Mouse (Mus musculus) myocyte (in vitro differentiated cells): ENCODE measurements around the gene Bicc1. TPM values are rescaled to one million over a fixed set of nuclear protein-coding genes. Genes with fewer than 3 reads are reported as not detected.
A peak's percentile ranks its signal among the peaks of the same experiment; 100 is the strongest.

Experiments used
- H3K27me3 ChIP-seq: one replicate; pipeline ENCODE4 v1.6.1; 2011; ENCODE audit not compliant: control insufficient read depth, insufficient read depth, insufficient read length
- H3K36me3 ChIP-seq: one replicate; pipeline ENCODE4 v1.6.1; 2011; ENCODE audit not compliant: control insufficient read depth, insufficient read depth
- H3K4me2 ChIP-seq: one replicate; pipeline ENCODE4 v1.6.1; 2011; ENCODE audit warnings: low read depth, control low read depth
- H3K4me3 ChIP-seq: one replicate; pipeline ENCODE4 v1.5.1; 2011; ENCODE audit warnings: mild to moderate bottlenecking, control low read depth, moderate library complexity
- H3K79me2 ChIP-seq: one replicate; pipeline ENCODE4 v1.6.1; 2011; ENCODE audit not compliant: control insufficient read depth, insufficient read depth
- H3ac ChIP-seq: one replicate; pipeline ENCODE4 v1.6.1; 2011; ENCODE audit not compliant: control insufficient read depth, insufficient read length
- CEBPB ChIP-seq: IDR thresholded peaks from 2 replicates; pipeline ENCODE4 v1.6.1; 2011; ENCODE audit warnings: mild to moderate bottlenecking, moderate library complexity; ENCODE audit not compliant: poor library complexity, insufficient read depth, severe bottlenecking
- E2F4 ChIP-seq: IDR thresholded peaks from one replicate; pipeline ENCODE4 v1.6.1; 2011; ENCODE audit warnings: mild to moderate bottlenecking, control low read depth, moderate library complexity; ENCODE audit not compliant: insufficient read depth
- MAX ChIP-seq: IDR thresholded peaks from one replicate; pipeline ENCODE4 v1.6.1; 2011; ENCODE audit warnings: low read depth, mild to moderate bottlenecking, control low read depth
- MYOD1 ChIP-seq, 3 experiments: IDR thresholded peaks; one replicate each; pipeline ENCODE4 v1.6.1; 2011; ENCODE audit warnings: control low read depth in 2 of 3, low read depth in 2 of 3, mild to moderate bottlenecking in 2 of 3, moderate library complexity in 1 of 3; ENCODE audit not compliant: insufficient read length in 2 of 3, control insufficient read depth in 1 of 3
- MYOG ChIP-seq, 3 experiments: IDR thresholded peaks; one replicate each; pipeline ENCODE4 v1.6.1; 2011; ENCODE audit warnings: control low read depth in 2 of 3, low read depth in 2 of 3, mild to moderate bottlenecking in 2 of 3; ENCODE audit not compliant: insufficient read length in 2 of 3, control insufficient read depth in 1 of 3, insufficient read depth in 1 of 3
- POLR2A ChIP-seq: IDR thresholded peaks from one replicate; pipeline ENCODE4 v1.6.1; 2011; ENCODE audit warnings: low read depth, mild to moderate bottlenecking, control low read depth, moderate library complexity; ENCODE audit not compliant: insufficient read length
- POLR2AphosphoS2 ChIP-seq: IDR thresholded peaks from one replicate; pipeline ENCODE4 v1.6.1; 2011; ENCODE audit warnings: low read depth, control low read depth; ENCODE audit not compliant: insufficient read length
- REST ChIP-seq: IDR thresholded peaks from one replicate; pipeline ENCODE4 v1.6.1; 2011; ENCODE audit warnings: mild to moderate bottlenecking, control low read depth, moderate library complexity; ENCODE audit not compliant: insufficient read depth, insufficient read length
- SRF ChIP-seq: IDR thresholded peaks from one replicate; pipeline ENCODE4 v1.6.1; 2011; ENCODE audit warnings: low read depth; ENCODE audit not compliant: control insufficient read depth, insufficient read length
- TCF12 ChIP-seq: IDR thresholded peaks from one replicate; pipeline ENCODE4 v1.6.1; 2011; ENCODE audit warnings: mild to moderate bottlenecking, control low read depth; ENCODE audit not compliant: poor library complexity, insufficient read depth, severe bottlenecking
- TCF3 ChIP-seq: IDR thresholded peaks from one replicate; pipeline ENCODE4 v1.6.1; 2011; ENCODE audit warnings: low read depth, control low read depth; ENCODE audit not compliant: insufficient read length
- USF1 ChIP-seq: IDR thresholded peaks from one replicate; pipeline ENCODE4 v1.6.1; 2011; ENCODE audit warnings: low read depth, mild to moderate bottlenecking, control low read depth, moderate library complexity
- polyA plus RNA-seq: library from polyadenylated mRNA; unstranded; fragments of >200 nt; fragmentation: generic; extraction: Trizol; gene quantifications from one replicate; pipeline ENCODE4 v1.2.1, GENCODE M21; 2012; ENCODE audit warnings: missing spikeins

The Bicc1 gene
- 4.6 TPM for polyA plus RNA-seq

- peak within 1 kb of the TSS; percentile 82 for H3K4me2 ChIP-seq
- no peaks in the 10 kb centered on the region for H3K27me3 ChIP-seq
- H3K4me3 ChIP-seq: peak within 1 kb of the TSS; percentile 34
- H3K79me2 ChIP-seq: no peaks in the 10 kb centered on the region
- peak within 1 kb of the TSS; percentile 55 for H3ac ChIP-seq
- TF ChIP-seq E2F4 (no peak), USF1 (no peak), MYOG (IDR thresholded peaks at IDR 0.05; ENCODE audit: control insufficient read depth in 1 of 3, insufficient read depth in 1 of 3, insufficient read length in 2 of 3, low read depth in 2 of 3) (no peak), CEBPB (no peak), MYOD1 (IDR thresholded peaks at IDR 0.05; ENCODE audit: control insufficient read depth in 1 of 3, insufficient read length in 2 of 3, low read depth in 2 of 3) (no peak), POLR2AphosphoS2 (no peak), TCF3 (no peak), POLR2A (peak; percentile 36), SRF (no peak)
- no peaks in the 10 kb centered on the region for H3K36me3 ChIP-seq
Observed at GRCm38 (mm10) chr10:71159676-71160235, at the start of gene Bicc1. Gene Bicc1, minus strand, starts transcription at chr10:71159700.

GRCm38 (mm10) chr10:71201512-71201911 lies 42.0 kb upstream of the Bicc1 start:
- H3K79me2 ChIP-seq: no peaks in the 10 kb centered on the region
- H3K4me2 ChIP-seq: no peak overlapping the region
- H3ac ChIP-seq: no peak overlapping the region
- H3K36me3 ChIP-seq: no peaks in the 10 kb centered on the region
- H3K27me3 ChIP-seq: no peaks in the 10 kb centered on the region
- no peak overlapping the region for H3K4me3 ChIP-seq
- TF ChIP-seq TCF3 (no peak), POLR2AphosphoS2 (no peak), USF1 (no peak), MAX (no peak), SRF (no peak), E2F4 (no peak), TCF12 (no peak), MYOG (IDR thresholded peaks at IDR 0.05; ENCODE audit: control insufficient read depth in 1 of 3, insufficient read depth in 1 of 3, insufficient read length in 2 of 3, low read depth in 2 of 3) (no peak), REST (no peak)

GRCm38 (mm10) chr10:71200964-71201363 lies 41.5 kb upstream of the Bicc1 start:
- Histone ChIP-seq H3K27me3 (no peaks in the 10 kb centered on the region), H3K4me2 (no peak overlapping the region), H3K36me3 (no peaks in the 10 kb centered on the region), H3K79me2 (no peaks in the 10 kb centered on the region), H3K4me3 (no peak overlapping the region), H3ac (no peak overlapping the region)
- TF ChIP-seq POLR2A: no peak
- TF ChIP-seq SRF: no peak
- no peak for TF ChIP-seq MYOD1 (IDR thresholded peaks at IDR 0.05; ENCODE audit: control insufficient read depth in 1 of 3, insufficient read length in 2 of 3, low read depth in 2 of 3)
- TF ChIP-seq POLR2AphosphoS2: no peak
- no peak for TF ChIP-seq CEBPB
- no peak for TF ChIP-seq MYOG (IDR thresholded peaks at IDR 0.05; ENCODE audit: control insufficient read depth in 1 of 3, insufficient read depth in 1 of 3, insufficient read length in 2 of 3, low read depth in 2 of 3)
- no peak for TF ChIP-seq MAX
- no peak for TF ChIP-seq TCF3
- TF ChIP-seq USF1: no peak
- TF ChIP-seq E2F4: no peak
- no peak for TF ChIP-seq TCF12
- TF ChIP-seq REST: no peak

DNA sequence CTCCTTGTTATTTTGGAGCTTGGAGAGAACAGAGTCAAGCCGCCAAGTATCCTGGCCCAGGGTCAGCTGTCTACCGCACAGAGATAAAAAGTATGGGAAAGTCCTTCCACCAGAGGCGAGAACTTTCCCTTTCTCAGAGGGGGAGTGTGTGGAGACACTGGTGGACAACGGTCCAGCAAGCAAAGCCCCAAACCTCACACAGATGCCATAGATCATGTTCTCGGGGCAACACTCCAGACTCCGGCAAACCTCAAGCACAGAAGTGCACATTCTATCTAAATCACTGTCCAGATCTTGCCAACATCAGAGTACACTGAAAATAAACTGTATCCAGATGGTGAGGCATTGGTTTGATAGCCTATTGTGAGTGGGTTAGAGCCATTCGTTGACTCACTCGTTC lies 39.2 kb upstream of the Bicc1 start:
- TF ChIP-seq SRF: no peak
- TF ChIP-seq MYOD1 (IDR thresholded peaks at IDR 0.05; ENCODE audit: control insufficient read depth in 1 of 3, insufficient read length in 2 of 3, low read depth in 2 of 3): peak in 1 of 3 experiments; percentile 13
- no peaks in the 10 kb centered on the region for H3K36me3 ChIP-seq
- no peak overlapping the region for H3K4me3 ChIP-seq
- H3K4me2 ChIP-seq: peak overlapping the region; percentile 47
- no peaks in the 10 kb centered on the region for H3K79me2 ChIP-seq
- H3ac ChIP-seq: no peak overlapping the region
- H3K27me3 ChIP-seq: no peaks in the 10 kb centered on the region

DNA sequence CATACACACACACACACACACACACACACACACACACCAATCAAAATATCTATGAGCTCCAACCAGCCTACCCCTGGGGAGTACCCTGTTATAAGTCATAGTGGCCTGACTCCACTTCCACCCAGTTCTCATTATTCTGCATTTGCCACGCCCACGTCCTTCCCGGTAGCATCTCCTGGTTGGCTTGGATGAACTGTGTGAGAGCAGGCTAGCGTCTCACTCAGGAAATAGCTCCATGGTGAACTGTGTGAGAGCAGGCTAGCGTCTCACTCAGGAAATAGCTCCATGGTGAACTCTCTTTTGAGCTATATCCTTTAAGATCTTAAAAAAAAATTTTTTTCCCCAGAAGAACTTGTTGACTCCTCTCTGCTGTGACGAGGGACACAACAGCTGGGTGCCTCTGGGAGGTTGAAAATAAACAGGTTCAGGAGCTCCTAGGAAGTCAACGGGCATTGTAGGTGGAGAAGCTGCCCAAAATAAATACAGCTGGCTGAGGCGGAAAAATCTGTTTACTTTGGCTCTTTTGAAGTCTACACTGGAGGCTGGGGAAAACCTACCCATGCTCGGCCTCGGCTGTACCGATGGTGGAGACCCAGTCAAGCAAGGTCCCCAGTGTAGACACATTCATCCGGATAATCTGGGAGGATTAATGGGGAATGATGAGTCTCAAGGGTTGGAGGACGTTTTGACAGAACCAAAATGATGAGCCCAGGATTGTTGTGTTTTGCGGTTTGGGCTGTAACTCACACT lies 37.7 kb upstream of the Bicc1 start:
- Histone ChIP-seq H3K79me2 (no peaks in the 10 kb centered on the region), H3K27me3 (no peaks in the 10 kb centered on the region), H3K4me2 (no peak overlapping the region), H3ac (no peak overlapping the region), H3K36me3 (no peaks in the 10 kb centered on the region), H3K4me3 (no peak overlapping the region)
- no peak for TF ChIP-seq POLR2AphosphoS2
- TF ChIP-seq USF1: no peak
- no peak for TF ChIP-seq POLR2A
- TF ChIP-seq SRF: no peak
- TF ChIP-seq MYOG (IDR thresholded peaks at IDR 0.05; ENCODE audit: control insufficient read depth in 1 of 3, insufficient read depth in 1 of 3, insufficient read length in 2 of 3, low read depth in 2 of 3): no peak
- TF ChIP-seq CEBPB: no peak
- TF ChIP-seq TCF3: no peak
- TF ChIP-seq E2F4: no peak
- no peak for TF ChIP-seq MYOD1 (IDR thresholded peaks at IDR 0.05; ENCODE audit: control insufficient read depth in 1 of 3, insufficient read length in 2 of 3, low read depth in 2 of 3)
- TF ChIP-seq REST: no peak
- TF ChIP-seq MAX: no peak
- TF ChIP-seq TCF12: no peak
